Mouse (Mus musculus) lung, embryonic 16.5 days (tissue): Measurements from ENCODE around the gene Stx8. TPM values are rescaled to one million over a fixed set of nuclear protein-coding genes. Genes with fewer than 3 reads are reported as not detected.

Experiments used
- ATAC-seq: fragments of 200-750 bp; cut with Nextera tagmentation; 2 replicates; pipeline ENCODE4 v1.8.0; 2017; ENCODE audit warnings: low read depth, mild to moderate bottlenecking, moderate library complexity
- H3K27ac ChIP-seq: fragments of 300-500 bp; sonication (generic); 2 replicates; pipeline ENCODE4 v1.5.1; 2014; ENCODE audit warnings: mild to moderate bottlenecking, control low read depth, low read length
- H3K27me3 ChIP-seq: fragments of 300-500 bp; sonication (generic); 2 replicates; pipeline ENCODE4 v1.6.1; 2014; ENCODE audit warnings: low read depth, low read length, mixed read lengths; ENCODE audit not compliant: control insufficient read depth, insufficient read depth
- H3K36me3 ChIP-seq: fragments of 300-500 bp; sonication (generic); 2 replicates; pipeline ENCODE4 v1.6.1; 2014; ENCODE audit warnings: low read length; ENCODE audit not compliant: control insufficient read depth, insufficient read depth
- H3K4me1 ChIP-seq: fragments of 300-500 bp; sonication (generic); replicated peaks from 2 replicates; pipeline ENCODE4 v1.6.1; 2014; ENCODE audit warnings: low read length, mixed read lengths; ENCODE audit not compliant: control insufficient read depth, insufficient read depth
- H3K4me2 ChIP-seq: fragments of 300-500 bp; sonication (generic); 2 replicates; pipeline ENCODE4 v1.6.1; 2014; ENCODE audit warnings: low read depth, low read length, control low read depth
- H3K4me3 ChIP-seq: fragments of 300-500 bp; sonication (generic); 2 replicates; pipeline ENCODE4 v1.5.1; 2014; ENCODE audit warnings: mild to moderate bottlenecking, low read length, control low read depth
- H3K9ac ChIP-seq: fragments of 300-500 bp; sonication (generic); 2 replicates; pipeline ENCODE4 v1.6.1; 2014; ENCODE audit warnings: low read length, control low read depth
- H3K9me3 ChIP-seq: fragments of 300-500 bp; sonication (generic); 2 replicates; pipeline ENCODE4 v1.6.1; 2016; ENCODE audit warnings: low read length; ENCODE audit not compliant: control insufficient read depth
- WGBS: fragments of 180-500 bp; shearing (Covaris S2); extraction: QIAGEN DNeasy Blood & Tissue Kit; methylation state at CpG from one replicate; pipeline ENCODE4 v1.1.7; 2014; 5-methylcytosine and 5-hydroxymethylcytosine counted together
- polyA plus RNA-seq: library from polyadenylated mRNA; unstranded; fragments of >200 nt; fragmentation: Nextera tagmentation; extraction: Ambion mirVana; gene quantifications from 2 replicates; pipeline ENCODE4 v1.2.1, GENCODE M21; 2015

The Stx8 gene
- polyA plus RNA-seq, 1 experiment from 2014 or later: 64.7 TPM

GRCm38 (mm10) chr11:68135350-68135749, 169.4 kb downstream of the Stx8 start:
- Histone ChIP-seq H3K4me1 (peaks cover 20% of the 10 kb centered on the region), H3K9me3 (no peaks in the 10 kb centered on the region), H3K36me3 (no peaks in the 10 kb centered on the region), H3K4me3 (no peak overlapping the region), H3K4me2 (no peak overlapping the region), H3K27ac (no peak overlapping the region), H3K9ac (no peak overlapping the region), H3K27me3 (no peaks in the 10 kb centered on the region)
- peak; percentile 30; the same call in 1 of the 2 replicates for ATAC-seq
- 17% methylated on average over 9 of the region's 9 CpGs for WGBS

GRCm38 (mm10) chr11:68136687-68137086, 170.7 kb downstream of the Stx8 start:
- ATAC-seq: no peak
- Histone ChIP-seq H3K4me1 (peaks cover 20% of the 10 kb centered on the region), H3K36me3 (no peaks in the 10 kb centered on the region), H3K9ac (no peak overlapping the region), H3K9me3 (no peaks in the 10 kb centered on the region), H3K27ac (no peak overlapping the region), H3K4me3 (no peak overlapping the region), H3K27me3 (no peaks in the 10 kb centered on the region), H3K4me2 (no peak overlapping the region)
- 56% methylated on average over 8 of the region's 8 CpGs for WGBS

- H3K27ac ChIP-seq: no peak overlapping the region
- 27% methylated on average over 8 of the region's 8 CpGs for whole genome bisulfite sequencing
- H3K27me3 ChIP-seq: no peaks in the 10 kb centered on the region
- ATAC-seq: no peak
- H3K4me1 ChIP-seq: peaks cover 21% of the 10 kb centered on the region
- no peak overlapping the region for H3K4me3 ChIP-seq
- no peaks in the 10 kb centered on the region for H3K9me3 ChIP-seq
- H3K9ac ChIP-seq: no peak overlapping the region
- H3K4me2 ChIP-seq: no peak overlapping the region
- no peaks in the 10 kb centered on the region for H3K36me3 ChIP-seq
These were observed 176.3 kb downstream of the Stx8 start for GRCm38 (mm10) chr11:68142296-68142695.

GRCm38 (mm10) chr11:68144235-68145065, 178.5 kb downstream of the Stx8 start:
- WGBS: 41% methylated on average over 13 of the region's 13 CpGs
- peaks cover 18% of the 10 kb centered on the region for H3K4me1 ChIP-seq
- no peak overlapping the region for H3K9ac ChIP-seq
- no peaks in the 10 kb centered on the region for H3K27me3 ChIP-seq
- no peak overlapping the region for H3K4me2 ChIP-seq
- H3K9me3 ChIP-seq: no peaks in the 10 kb centered on the region
- no peak overlapping the region for H3K27ac ChIP-seq
- H3K4me3 ChIP-seq: no peak overlapping the region
- H3K36me3 ChIP-seq: no peaks in the 10 kb centered on the region
- no peak for ATAC-seq

GRCm38 (mm10) chr11:68145066-68145585, 179.1 kb downstream of the Stx8 start:
- Histone ChIP-seq H3K36me3 (no peaks in the 10 kb centered on the region), H3K4me1 (peaks cover 18% of the 10 kb centered on the region), H3K4me3 (no peak overlapping the region), H3K4me2 (no peak overlapping the region), H3K27ac (no peak overlapping the region), H3K9ac (no peak overlapping the region), H3K9me3 (no peaks in the 10 kb centered on the region), H3K27me3 (no peaks in the 10 kb centered on the region)
- ATAC-seq: no peak
- 57% methylated on average over 13 of the region's 13 CpGs for WGBS

- Histone ChIP-seq H3K9ac (no peak overlapping the region), H3K4me3 (no peak overlapping the region), H3K27me3 (no peaks in the 10 kb centered on the region), H3K4me1 (peaks cover 18% of the 10 kb centered on the region), H3K36me3 (no peaks in the 10 kb centered on the region), H3K4me2 (no peak overlapping the region), H3K9me3 (no peaks in the 10 kb centered on the region), H3K27ac (no peak overlapping the region)
- no peak for ATAC-seq
- WGBS: 48% methylated on average over 17 of the region's 17 CpGs
These were observed 179.8 kb downstream of the Stx8 start for GRCm38 (mm10) chr11:68145586-68146455.

GRCm38 (mm10) chr11:68146456-68146851, 180.5 kb downstream of the Stx8 start:
- H3K36me3 ChIP-seq: no peaks in the 10 kb centered on the region
- H3K27me3 ChIP-seq: no peaks in the 10 kb centered on the region
- H3K4me1 ChIP-seq: peaks cover 24% of the 10 kb centered on the region
- no peak overlapping the region for H3K4me2 ChIP-seq
- no peak for ATAC-seq
- no peak overlapping the region for H3K9ac ChIP-seq
- WGBS: 83% methylated on average over 4 of the region's 4 CpGs
- no peak overlapping the region for H3K27ac ChIP-seq
- H3K4me3 ChIP-seq: no peak overlapping the region
- H3K9me3 ChIP-seq: no peaks in the 10 kb centered on the region

- no peak overlapping the region for H3K27ac ChIP-seq
- no peak overlapping the region for H3K4me3 ChIP-seq
- no peaks in the 10 kb centered on the region for H3K9me3 ChIP-seq
- H3K27me3 ChIP-seq: no peaks in the 10 kb centered on the region
- no peaks in the 10 kb centered on the region for H3K36me3 ChIP-seq
- H3K4me2 ChIP-seq: no peak overlapping the region
- no peak overlapping the region for H3K9ac ChIP-seq
- H3K4me1 ChIP-seq: peaks cover 7% of the 10 kb centered on the region; the same call in 1 of the 2 replicates
- no peak for ATAC-seq
- WGBS: 59% methylated on average over 2 of the region's 2 CpGs
These were observed 184.9 kb downstream of the Stx8 start for GRCm38 (mm10) chr11:68150938-68151337.

- no peaks in the 10 kb centered on the region for H3K9me3 ChIP-seq
- H3K4me3 ChIP-seq: no peak overlapping the region
- H3K27me3 ChIP-seq: no peaks in the 10 kb centered on the region
- no peak overlapping the region for H3K27ac ChIP-seq
- no peak for ATAC-seq
- H3K4me2 ChIP-seq: no peak overlapping the region
- no peak overlapping the region for H3K9ac ChIP-seq
- H3K4me1 ChIP-seq: 0 out of 2 replicates have a peak, but pooled peaks cover 6% of the 10 kb centered on the region
- H3K36me3 ChIP-seq: no peaks in the 10 kb centered on the region
These were observed 189.8 kb downstream of the Stx8 start for GRCm38 (mm10) chr11:68155821-68156220.
